Mouse (Mus musculus): ENCODE results near the gene Dock4. TPM values are rescaled to one million over a fixed set of nuclear protein-coding genes. Genes with fewer than 3 reads are reported as not detected.

Dock4 gene
- polyA plus RNA-seq, 1 experiment from 2014 or later, result 2.6 TPM

DNA sequence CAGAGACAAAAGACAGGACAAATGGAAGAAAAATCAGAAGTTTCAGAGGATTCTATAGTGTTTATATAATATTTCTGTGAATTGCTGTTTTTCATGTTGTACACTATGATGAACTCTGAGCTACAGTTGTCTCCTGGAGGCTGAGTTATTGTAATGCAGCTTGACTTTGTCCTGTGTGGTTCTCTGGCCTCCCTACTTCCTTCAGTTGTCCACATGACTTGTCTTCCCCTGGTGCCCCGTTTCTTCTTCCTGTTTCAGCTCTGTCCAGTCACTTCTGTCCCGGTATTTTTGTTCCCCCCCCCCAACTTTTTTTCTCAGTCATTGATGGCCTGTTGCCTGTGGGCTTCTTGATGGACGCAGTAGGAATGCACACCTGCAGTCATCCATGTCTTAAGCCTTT is 112.8 kb downstream of the Dock4 start:
- Histone ChIP-seq H3K4me1 (no peaks in the 10 kb centered on the region), H3K27me3 (replicated peaks) (no peaks in the 10 kb centered on the region), H3K4me2 (no peak overlapping the region), H3K9me3 (replicated peaks) (no peaks in the 10 kb centered on the region), H3K4me3 (no peak overlapping the region), H3K27ac (no peak overlapping the region), H3K9ac (no peak overlapping the region), H3K36me3 (no peaks in the 10 kb centered on the region)
- ATAC-seq, result no peak
- 19% methylated on average over 3 of the region's 3 CpGs for WGBS (ENCODE audit: insufficient replicate concordance)

GRCm38 (mm10) chr12:40559103-40559502 is 113.4 kb downstream of the Dock4 start:
- no peaks in the 10 kb centered on the region for H3K27me3 ChIP-seq (replicated peaks)
- H3K4me1 ChIP-seq, result no peaks in the 10 kb centered on the region
- H3K9me3 ChIP-seq (replicated peaks), result no peaks in the 10 kb centered on the region
- ATAC-seq, result peak; percentile 46; the same call in 1 of the 2 replicates
- H3K4me2 ChIP-seq, result no peak overlapping the region
- WGBS (ENCODE audit: insufficient replicate concordance), result 27% methylated on average over 11 of the region's 11 CpGs
- H3K4me3 ChIP-seq, result no peak overlapping the region
- no peaks in the 10 kb centered on the region for H3K36me3 ChIP-seq
- no peak overlapping the region for H3K9ac ChIP-seq
- H3K27ac ChIP-seq, result no peak overlapping the region

GRCm38 (mm10) chr12:40563703-40564102 is 118.0 kb downstream of the Dock4 start:
- ATAC-seq, result no peak
- WGBS (ENCODE audit: insufficient replicate concordance), result 72% methylated on average over 1 of the region's 1 CpGs
- no peak overlapping the region for H3K9ac ChIP-seq
- no peak overlapping the region for H3K4me2 ChIP-seq
- no peak overlapping the region for H3K27ac ChIP-seq
- no peaks in the 10 kb centered on the region for H3K27me3 ChIP-seq (replicated peaks)
- no peak overlapping the region for H3K4me3 ChIP-seq
- H3K4me1 ChIP-seq, result no peaks in the 10 kb centered on the region
- H3K36me3 ChIP-seq, result no peaks in the 10 kb centered on the region
- no peaks in the 10 kb centered on the region for H3K9me3 ChIP-seq (replicated peaks)

DNA sequence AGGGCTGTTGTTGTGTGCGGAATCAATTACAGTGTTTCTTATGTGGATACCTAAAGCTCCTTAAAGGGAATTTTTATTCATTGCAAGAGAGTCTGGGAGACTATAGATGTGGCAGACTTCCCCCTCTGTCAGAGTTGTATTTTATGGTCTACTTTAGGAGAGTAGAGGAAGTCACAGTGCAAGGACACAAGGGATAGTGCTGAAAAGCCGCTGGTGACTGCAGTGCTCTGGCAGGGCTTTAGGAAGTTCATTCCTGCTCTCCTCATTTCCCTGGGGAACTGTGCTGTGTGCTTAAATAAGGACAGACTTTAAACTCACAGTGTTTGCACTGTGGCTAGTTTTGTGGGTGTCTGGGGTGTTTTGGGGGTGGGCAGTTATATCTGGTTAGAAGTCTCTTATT is 118.5 kb downstream of the Dock4 start:
- no peaks in the 10 kb centered on the region for H3K27me3 ChIP-seq (replicated peaks)
- no peak overlapping the region for H3K4me3 ChIP-seq
- ATAC-seq, result no peak
- H3K27ac ChIP-seq, result no peak overlapping the region
- no peak overlapping the region for H3K4me2 ChIP-seq
- no peaks in the 10 kb centered on the region for H3K9me3 ChIP-seq (replicated peaks)
- no peaks in the 10 kb centered on the region for H3K36me3 ChIP-seq
- WGBS (ENCODE audit: insufficient replicate concordance), result 44% methylated on average over 2 of the region's 2 CpGs
- no peak overlapping the region for H3K9ac ChIP-seq
- no peaks in the 10 kb centered on the region for H3K4me1 ChIP-seq

GRCm38 (mm10) chr12:40568365-40568885 is 122.7 kb downstream of the Dock4 start:
- Histone ChIP-seq H3K9ac (no peak overlapping the region), H3K27ac (no peak overlapping the region), H3K9me3 (replicated peaks) (no peaks in the 10 kb centered on the region), H3K4me1 (no peaks in the 10 kb centered on the region), H3K36me3 (no peaks in the 10 kb centered on the region), H3K4me3 (no peak overlapping the region), H3K27me3 (replicated peaks) (no peaks in the 10 kb centered on the region), H3K4me2 (no peak overlapping the region)
- WGBS (ENCODE audit: insufficient replicate concordance), result 81% methylated on average over 4 of the region's 4 CpGs
- no peak for ATAC-seq

- H3K9me3 ChIP-seq (replicated peaks), result no peaks in the 10 kb centered on the region
Measured at GRCm38 (mm10) chr12:40568971-40569968, 123.5 kb downstream of the Dock4 start.

GRCm38 (mm10) chr12:40570250-40570649 is 124.5 kb downstream of the Dock4 start:
- H3K9me3 ChIP-seq (replicated peaks), result no peaks in the 10 kb centered on the region
- no peak for ATAC-seq
- H3K4me1 ChIP-seq, result no peaks in the 10 kb centered on the region
- H3K27me3 ChIP-seq (replicated peaks), result no peaks in the 10 kb centered on the region
- no peaks in the 10 kb centered on the region for H3K36me3 ChIP-seq
- no peak overlapping the region for H3K27ac ChIP-seq
- 23% methylated on average over 1 of the region's 1 CpGs for WGBS (ENCODE audit: insufficient replicate concordance)
- H3K4me2 ChIP-seq, result no peak overlapping the region
- H3K9ac ChIP-seq, result no peak overlapping the region
- no peak overlapping the region for H3K4me3 ChIP-seq

More at GRCm38 (mm10) chr12:40568971-40569968, 123.5 kb downstream of the Dock4 start:
- no peaks in the 10 kb centered on the region for H3K4me1 ChIP-seq
- H3K27me3 ChIP-seq (replicated peaks), result no peaks in the 10 kb centered on the region
- no peak overlapping the region for H3K4me2 ChIP-seq
- no peak overlapping the region for H3K4me3 ChIP-seq
- no peaks in the 10 kb centered on the region for H3K36me3 ChIP-seq
- no peak for ATAC-seq
- WGBS (ENCODE audit: insufficient replicate concordance), result 56% methylated on average over 9 of the region's 9 CpGs
- no peak overlapping the region for H3K27ac ChIP-seq
- H3K9ac ChIP-seq, result no peak overlapping the region

- Histone ChIP-seq H3K4me1 (no peaks in the 10 kb centered on the region), H3K27ac (no peak overlapping the region), H3K4me2 (no peak overlapping the region), H3K4me3 (no peak overlapping the region), H3K36me3 (no peaks in the 10 kb centered on the region), H3K9me3 (replicated peaks) (no peaks in the 10 kb centered on the region), H3K27me3 (replicated peaks) (no peaks in the 10 kb centered on the region), H3K9ac (no peak overlapping the region)
- 60% methylated on average over 3 of the region's 3 CpGs for WGBS (ENCODE audit: insufficient replicate concordance)
- no peak for ATAC-seq
Measured at GRCm38 (mm10) chr12:40574051-40574450, 128.3 kb downstream of the Dock4 start.

- Histone ChIP-seq H3K36me3 (no peaks in the 10 kb centered on the region), H3K27me3 (replicated peaks) (no peaks in the 10 kb centered on the region), H3K9me3 (replicated peaks) (no peaks in the 10 kb centered on the region), H3K9ac (no peak overlapping the region), H3K4me2 (no peak overlapping the region), H3K4me1 (no peaks in the 10 kb centered on the region), H3K4me3 (no peak overlapping the region), H3K27ac (no peak overlapping the region)
- WGBS (ENCODE audit: insufficient replicate concordance), result 60% methylated on average over 2 of the region's 2 CpGs
- no peak for ATAC-seq
Measured at GRCm38 (mm10) chr12:40576749-40577148, 131.0 kb downstream of the Dock4 start.

DNA sequence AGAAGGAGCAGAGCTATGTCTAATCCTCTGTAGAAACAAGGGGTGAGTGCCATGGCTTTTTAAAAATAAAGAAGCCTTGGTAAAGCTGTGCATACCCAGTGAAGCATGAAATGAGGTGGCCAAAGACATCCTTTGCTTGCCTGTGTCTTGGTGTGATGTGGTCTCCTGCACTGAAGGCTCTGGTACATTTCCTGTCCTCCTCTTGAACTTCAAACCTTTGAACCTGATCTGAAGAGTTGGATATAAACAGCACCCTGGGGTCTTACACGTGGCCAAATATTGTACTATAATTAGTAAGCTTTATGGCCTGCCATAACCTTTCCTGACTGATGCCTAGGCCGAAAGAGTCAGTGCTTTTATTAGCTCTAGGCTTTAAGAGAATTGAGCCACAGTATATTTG is 134.6 kb downstream of the Dock4 start:
- Histone ChIP-seq H3K4me1 (no peaks in the 10 kb centered on the region), H3K4me2 (no peak overlapping the region), H3K27me3 (replicated peaks) (no peaks in the 10 kb centered on the region), H3K36me3 (no peaks in the 10 kb centered on the region), H3K4me3 (no peak overlapping the region), H3K9ac (no peak overlapping the region), H3K27ac (no peak overlapping the region), H3K9me3 (replicated peaks) (no peaks in the 10 kb centered on the region)
- no peak for ATAC-seq
- WGBS (ENCODE audit: insufficient replicate concordance), result 57% methylated on average over 2 of the region's 2 CpGs

- no peak overlapping the region for H3K4me3 ChIP-seq
- H3K27ac ChIP-seq, result no peak overlapping the region
- H3K9ac ChIP-seq, result no peak overlapping the region
- ATAC-seq, result no peak
- no peaks in the 10 kb centered on the region for H3K27me3 ChIP-seq (replicated peaks)
- H3K36me3 ChIP-seq, result no peaks in the 10 kb centered on the region
- H3K9me3 ChIP-seq (replicated peaks), result no peaks in the 10 kb centered on the region
- no peaks in the 10 kb centered on the region for H3K4me1 ChIP-seq
- H3K4me2 ChIP-seq, result no peak overlapping the region
- 48% methylated on average over 3 of the region's 3 CpGs for WGBS (ENCODE audit: insufficient replicate concordance)
Measured at GRCm38 (mm10) chr12:40581037-40581436, 135.3 kb downstream of the Dock4 start.

DNA sequence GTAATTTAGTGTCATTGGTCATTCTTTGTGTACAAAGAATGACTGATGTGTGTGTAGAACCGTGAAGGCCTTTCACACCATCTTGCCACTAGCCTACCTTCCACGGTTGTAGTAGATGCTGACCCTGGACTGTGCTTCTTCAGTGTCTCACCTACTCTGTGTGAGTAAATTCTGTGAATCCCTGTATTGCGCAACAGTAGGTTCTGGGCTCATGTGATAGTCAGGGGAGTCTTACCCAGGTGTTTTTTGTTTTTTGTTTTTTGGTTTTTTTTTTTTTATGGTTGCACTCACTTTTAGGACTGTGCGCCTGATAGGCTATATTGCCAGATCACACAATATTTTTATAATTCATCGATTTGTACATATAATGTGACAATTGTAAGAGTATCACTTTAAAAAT is 136.3 kb downstream of the Dock4 start:
- no peaks in the 10 kb centered on the region for H3K36me3 ChIP-seq
- no peak overlapping the region for H3K9ac ChIP-seq
- H3K4me2 ChIP-seq, result no peak overlapping the region
- no peaks in the 10 kb centered on the region for H3K9me3 ChIP-seq (replicated peaks)
- no peak overlapping the region for H3K4me3 ChIP-seq
- no peak for ATAC-seq
- no peak overlapping the region for H3K27ac ChIP-seq
- 65% methylated on average over 5 of the region's 5 CpGs for WGBS (ENCODE audit: insufficient replicate concordance)
- H3K4me1 ChIP-seq, result no peaks in the 10 kb centered on the region
- no peaks in the 10 kb centered on the region for H3K27me3 ChIP-seq (replicated peaks)
